Mouse (Mus musculus): Measurements from ENCODE around the gene Cox19. TPM values are rescaled to one million over a fixed set of nuclear protein-coding genes. Genes with fewer than 3 reads are reported as not detected.
"Not testable (repeated sequence)": the region's sequence is repeated elsewhere in the genome, so short reads cannot be mapped to it uniquely, and the experiment has no call there.

The Cox19 gene
- polyA plus RNA-seq, 1 experiment from 2014 or later: 116 TPM

DNA sequence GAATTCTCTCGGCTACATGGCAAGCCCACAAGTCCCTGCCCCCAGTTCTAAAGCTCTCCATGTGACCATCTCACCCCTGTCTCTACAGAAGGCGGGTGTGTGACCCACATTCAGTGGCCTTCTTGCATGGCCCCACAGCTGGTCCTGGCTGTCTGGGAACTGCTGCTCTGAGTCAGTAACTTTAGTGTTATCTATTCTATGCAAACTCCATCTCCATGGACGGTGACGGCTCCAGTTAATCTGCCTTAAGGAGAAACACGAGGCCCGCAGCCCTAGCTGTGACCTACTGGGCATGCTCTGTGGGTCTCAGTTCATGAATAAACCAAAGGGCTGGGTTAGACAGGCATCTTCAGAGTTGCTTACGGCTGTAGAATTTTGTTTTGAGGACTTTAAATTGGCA, 43.2 kb upstream of the Cox19 start:
- H3K9ac ChIP-seq (ENCODE audit: low read depth, low read length): no peak overlapping the region
- TF ChIP-seq CTCF (IDR thresholded peaks at IDR 0.05; ENCODE audit: low read depth): no peak
- no peak for DNase-seq (ENCODE audit: low spot score)
- no peaks in the 10 kb centered on the region for H3K27me3 ChIP-seq (ENCODE audit: insufficient read depth, low read length)
- H3K4me1 ChIP-seq (replicated peaks; ENCODE audit: insufficient read depth, low read length): peaks cover 11% of the 10 kb centered on the region; the same call in 1 of the 2 replicates
- 0 out of 2 replicates have a peak, but pooled peaks cover 4% of the 10 kb centered on the region for H3K36me3 ChIP-seq (ENCODE audit: insufficient read depth, low read length)
- ATAC-seq (replicated peaks; ENCODE audit: low FRiP score, low read depth): no peak
- H3K4me3 ChIP-seq (replicated peaks; ENCODE audit: low read depth, low read length): no peak overlapping the region
- H3K4me2 ChIP-seq (ENCODE audit: low read length): no peak overlapping the region
- H3K9me3 ChIP-seq (replicated peaks; ENCODE audit: low read length): no peaks in the 10 kb centered on the region
- 69% methylated on average over 7 of the region's 7 CpGs for WGBS
- H3K27ac ChIP-seq: no peak overlapping the region

GRCm38 (mm10) chr5:139393197-139393588, 42.0 kb upstream of the Cox19 start:
- no peak overlapping the region for H3K27ac ChIP-seq
- no peak overlapping the region for H3K9ac ChIP-seq (ENCODE audit: low read depth, low read length)
- no peaks in the 10 kb centered on the region for H3K9me3 ChIP-seq (replicated peaks; ENCODE audit: low read length)
- 88% methylated on average over 16 of the region's 16 CpGs for WGBS
- no peak for TF ChIP-seq CTCF (IDR thresholded peaks at IDR 0.05; ENCODE audit: low read depth)
- no peak overlapping the region for H3K4me2 ChIP-seq (ENCODE audit: low read length)
- no peak overlapping the region for H3K4me3 ChIP-seq (replicated peaks; ENCODE audit: low read depth, low read length)
- peaks cover 22% of the 10 kb centered on the region for H3K4me1 ChIP-seq (replicated peaks; ENCODE audit: insufficient read depth, low read length)
- no peaks in the 10 kb centered on the region for H3K27me3 ChIP-seq (ENCODE audit: insufficient read depth, low read length)
- no peak for ATAC-seq (replicated peaks; ENCODE audit: low FRiP score, low read depth)
- no peak for DNase-seq (ENCODE audit: low spot score)
- 0 out of 2 replicates have a peak, but pooled peaks cover 4% of the 10 kb centered on the region for H3K36me3 ChIP-seq (ENCODE audit: insufficient read depth, low read length)

GRCm38 (mm10) chr5:139392219-139393196, 41.3 kb upstream of the Cox19 start:
- no peak for TF ChIP-seq CTCF (IDR thresholded peaks at IDR 0.05; ENCODE audit: low read depth)
- H3K4me3 ChIP-seq (replicated peaks; ENCODE audit: low read depth, low read length): no peak overlapping the region
- H3K27me3 ChIP-seq (ENCODE audit: insufficient read depth, low read length): no peaks in the 10 kb centered on the region
- H3K36me3 ChIP-seq (ENCODE audit: insufficient read depth, low read length): 0 out of 2 replicates have a peak, but pooled peaks cover 4% of the 10 kb centered on the region
- H3K4me1 ChIP-seq (replicated peaks; ENCODE audit: insufficient read depth, low read length): peaks cover 21% of the 10 kb centered on the region
- DNase-seq (ENCODE audit: low spot score): no peak
- no peaks in the 10 kb centered on the region for H3K9me3 ChIP-seq (replicated peaks; ENCODE audit: low read length)
- H3K9ac ChIP-seq (ENCODE audit: low read depth, low read length): no peak overlapping the region
- WGBS: 92% methylated on average over 37 of the region's 37 CpGs
- no peak overlapping the region for H3K4me2 ChIP-seq (ENCODE audit: low read length)
- ATAC-seq (replicated peaks; ENCODE audit: low FRiP score, low read depth): no peak
- H3K27ac ChIP-seq: no peak overlapping the region

- WGBS: 59% methylated on average over 11 of the region's 11 CpGs
- Histone ChIP-seq H3K4me3 (replicated peaks; ENCODE audit: low read depth, low read length) (no peak overlapping the region), H3K27ac (no peak overlapping the region), H3K4me2 (ENCODE audit: low read length) (no peak overlapping the region), H3K9me3 (replicated peaks; ENCODE audit: low read length) (no peaks in the 10 kb centered on the region), H3K27me3 (ENCODE audit: insufficient read depth, low read length) (no peaks in the 10 kb centered on the region), H3K4me1 (replicated peaks; ENCODE audit: insufficient read depth, low read length) (peaks cover 21% of the 10 kb centered on the region), H3K36me3 (ENCODE audit: insufficient read depth, low read length) (0 out of 2 replicates have a peak, but pooled peaks cover 4% of the 10 kb centered on the region), H3K9ac (ENCODE audit: low read depth, low read length) (0 out of 2 replicates have a peak overlapping the region, but pooled peaks have one; percentile 13)
- DNase-seq (ENCODE audit: low spot score) (peak; percentile 57), ATAC-seq (replicated peaks; ENCODE audit: low FRiP score, low read depth) (no peak)
- TF ChIP-seq CTCF (IDR thresholded peaks at IDR 0.05; ENCODE audit: low read depth): no peak
Observed at GRCm38 (mm10) chr5:139391309-139391990, 40.2 kb upstream of the Cox19 start.

- not testable (repeated sequence) for H3K9me3 ChIP-seq (replicated peaks; ENCODE audit: low read length); H3K36me3 ChIP-seq (ENCODE audit: insufficient read depth, low read length); H3K4me3 ChIP-seq (replicated peaks; ENCODE audit: low read depth, low read length); H3K4me2 ChIP-seq (ENCODE audit: low read length); H3K27me3 ChIP-seq (ENCODE audit: insufficient read depth, low read length); ATAC-seq (replicated peaks; ENCODE audit: low FRiP score, low read depth); DNase-seq (ENCODE audit: low spot score)
- 69% methylated on average over 5 of the region's 5 CpGs for WGBS
- H3K9ac ChIP-seq (ENCODE audit: low read depth, low read length): 0 out of 2 replicates have a peak overlapping the region, but pooled peaks have one; percentile 13
- H3K4me1 ChIP-seq (replicated peaks; ENCODE audit: insufficient read depth, low read length): peaks cover 27% of the 10 kb centered on the region
- H3K27ac ChIP-seq: 0 out of 2 replicates have a peak overlapping the region, but pooled peaks have one; percentile 65
Observed at GRCm38 (mm10) chr5:139390324-139391119, 39.3 kb upstream of the Cox19 start.

Data from kidney, postnatal 0 days (tissue).